Mouse (Mus musculus) CH12.LX (cell line): ENCODE measurements around the gene Frmd4a. TPM values are rescaled to one million over a fixed set of nuclear protein-coding genes. Genes with fewer than 3 reads are reported as not detected.
A peak's percentile ranks its signal among the peaks of the same experiment; 100 is the strongest.

Source experiments
- DNase-seq: peaks from one replicate; pipeline ENCODE4 v3.0.0-alpha.2; 2013; ENCODE audit errors: extremely low read depth
- H3K27ac ChIP-seq: 2 replicates; pipeline ENCODE4 v1.5.1; 2012; ENCODE audit warnings: low read depth, mild to moderate bottlenecking, control low read depth, moderate library complexity; ENCODE audit not compliant: insufficient read depth
- H3K27me3 ChIP-seq: replicated peaks from 2 replicates; pipeline ENCODE3; 2012; ENCODE audit warnings: inconsistent platforms
- H3K36me3 ChIP-seq, 2 experiments: replicated peaks in 1 of 2; 2 replicates each; pipeline versions ENCODE3 to v1.6.1; 2012; ENCODE audit warnings: inconsistent platforms in 1 of 2, low read length in 1 of 2, mild to moderate bottlenecking in 1 of 2, mixed read lengths in 1 of 2, moderate library complexity in 1 of 2; ENCODE audit not compliant: control insufficient read depth in 1 of 2, insufficient read depth in 1 of 2
- H3K4me1 ChIP-seq, 2 experiments: 2 replicates each; pipeline ENCODE4 v1.6.1; 2012; ENCODE audit warnings: inconsistent platforms in 1 of 2, moderate library complexity in 1 of 2; ENCODE audit not compliant: insufficient read depth in 2 of 2, control insufficient read depth in 1 of 2
- H3K4me2 ChIP-seq: 2 replicates; pipeline ENCODE4 v1.6.1; 2012; ENCODE audit warnings: low read depth, mild to moderate bottlenecking, control low read depth; ENCODE audit not compliant: poor library complexity, insufficient read depth, severe bottlenecking
- H3K4me3 ChIP-seq, 3 experiments: fragments of 150-350 bp in 1 of 3; sonication (generic) in 1 of 3; replicated peaks in 1 of 3; 2 replicates each; pipeline versions ENCODE3 to v1.5.1; 2011 to 2012; ENCODE audit warnings: low read depth in 2 of 3, low read length in 2 of 3, mild to moderate bottlenecking in 2 of 3, moderate library complexity in 2 of 3, control low read depth in 1 of 3, improper control_type of control experiment in 1 of 3, inconsistent platforms in 1 of 3, mixed read lengths in 1 of 3; ENCODE audit not compliant: poor library complexity in 1 of 3
- H3K79me2 ChIP-seq: replicated peaks from 2 replicates; pipeline ENCODE4 v1.6.1; 2012; ENCODE audit warnings: mild to moderate bottlenecking, moderate library complexity; ENCODE audit not compliant: control insufficient read depth, poor library complexity, insufficient read depth, severe bottlenecking; ENCODE audit errors: extremely low read depth
- H3K9ac ChIP-seq: 2 replicates; pipeline ENCODE4 v1.6.1; 2012; ENCODE audit warnings: low read depth, mild to moderate bottlenecking, control low read depth, moderate library complexity; ENCODE audit not compliant: insufficient read depth
- H3K9me3 ChIP-seq: replicated peaks from 2 replicates; pipeline ENCODE3; 2012; ENCODE audit warnings: low read length, inconsistent platforms, mixed read lengths
- BHLHE40 ChIP-seq: IDR thresholded peaks from 2 replicates; pipeline ENCODE4 v1.6.1; 2011; ENCODE audit warnings: mild to moderate bottlenecking, low read depth, low read length, improper control_type of control experiment
- CHD2 ChIP-seq: IDR thresholded peaks from 2 replicates; pipeline ENCODE4 v1.6.1; 2011; ENCODE audit warnings: low read length, improper control_type of control experiment
- ELF1 ChIP-seq: IDR thresholded peaks from 2 replicates; pipeline ENCODE4 v1.6.1; 2014; ENCODE audit warnings: low read depth, mild to moderate bottlenecking, inconsistent platforms, low read length, improper control_type of control experiment
- EP300 ChIP-seq: IDR thresholded peaks from 2 replicates; pipeline ENCODE4 v1.6.1; 2011; ENCODE audit warnings: low read length, improper control_type of control experiment
- ETS1 ChIP-seq: conservative IDR thresholded peaks from 2 replicates; pipeline ENCODE4 v1.6.1; 2012; ENCODE audit warnings: low read depth, mild to moderate bottlenecking, inconsistent platforms, low read length, improper control_type of control experiment, moderate library complexity
- IRF4 ChIP-seq: IDR thresholded peaks from 2 replicates; pipeline ENCODE4 v1.6.1; 2014; ENCODE audit warnings: low read depth, mild to moderate bottlenecking, inconsistent platforms, low read length, improper control_type of control experiment
- JUN ChIP-seq: IDR thresholded peaks from 2 replicates; pipeline ENCODE4 v1.6.1; 2011; ENCODE audit warnings: low read depth, mild to moderate bottlenecking, low read length, improper control_type of control experiment, moderate library complexity; ENCODE audit not compliant: insufficient read depth
- MAFK ChIP-seq: IDR thresholded peaks from 2 replicates; pipeline ENCODE4 v1.6.1; 2011; ENCODE audit warnings: low read length, improper control_type of control experiment; ENCODE audit not compliant: insufficient replicate concordance
- MAX ChIP-seq: IDR thresholded peaks from 2 replicates; pipeline ENCODE4 v1.6.1; 2011; ENCODE audit warnings: low read length, improper control_type of control experiment
- MAZ ChIP-seq: IDR thresholded peaks from 2 replicates; pipeline ENCODE4 v1.6.1; 2012; ENCODE audit warnings: low read depth, mild to moderate bottlenecking, inconsistent platforms, low read length, improper control_type of control experiment, moderate library complexity
- MXI1 ChIP-seq: IDR thresholded peaks from 2 replicates; pipeline ENCODE4 v1.6.1; 2011; ENCODE audit warnings: mild to moderate bottlenecking, low read depth, low read length, improper control_type of control experiment
- MYC ChIP-seq: IDR thresholded peaks from 2 replicates; pipeline ENCODE4 v1.6.1; 2011; ENCODE audit warnings: low read depth, mild to moderate bottlenecking, improper control_type of control experiment, low read length
- PAX5 ChIP-seq: IDR thresholded peaks from 2 replicates; pipeline ENCODE4 v1.6.1; 2012; ENCODE audit warnings: low read length, inconsistent platforms, mixed read lengths
- POLR2AphosphoS2 ChIP-seq: IDR thresholded peaks from 2 replicates; pipeline ENCODE4 v1.6.1; 2011; ENCODE audit warnings: low read depth, low read length, improper control_type of control experiment
- RCOR1 ChIP-seq: conservative IDR thresholded peaks from 2 replicates; pipeline ENCODE4 v1.6.1; 2012; ENCODE audit warnings: low read depth, mild to moderate bottlenecking, inconsistent platforms, low read length, improper control_type of control experiment
- SMC3 ChIP-seq: IDR thresholded peaks from 2 replicates; pipeline ENCODE4 v1.6.1; 2011; ENCODE audit warnings: low read depth, low read length, improper control_type of control experiment
- TBP ChIP-seq: conservative IDR thresholded peaks from 2 replicates; pipeline ENCODE4 v1.6.1; 2011; ENCODE audit warnings: low read depth, low read length, improper control_type of control experiment
- ZKSCAN1 ChIP-seq: IDR thresholded peaks from 2 replicates; pipeline ENCODE4 v1.6.1; 2012; ENCODE audit warnings: low read depth, inconsistent platforms, low read length, improper control_type of control experiment, borderline replicate concordance
- ZNF384 ChIP-seq: IDR thresholded peaks from 2 replicates; pipeline ENCODE4 v1.6.1; 2012; ENCODE audit warnings: low read depth, low read length, improper control_type of control experiment, inconsistent platforms
- dilution Hi-C: fragments of 300-500 bp; cut with MboI; formaldehyde crosslinking; loops from 2 replicates; pipeline ENCODE4 v1.14.3; 2020; ENCODE audit warnings: low sequenced_read_pairs; ENCODE audit not compliant: extremely low pct_unique_long_range_greater_than_20kb, extremely low pct_ligation_motif_present
- in situ Hi-C: fragments of 300-500 bp; cut with MboI; formaldehyde crosslinking; loops from 3 replicates; pipeline ENCODE4 v1.14.3; 2019; ENCODE audit warnings: low sequenced_read_pairs, low pct_ligation_motif_present, low pct_unique_long_range_greater_than_20kb, mixed read lengths
- polyA plus RNA-seq: library from polyadenylated mRNA; unstranded; fragments of >175 nt; gene quantifications from 2 replicates; pipeline ENCODE4 v1.2.1, GENCODE M21; 2012; ENCODE audit warnings: low read depth; ENCODE audit not compliant: insufficient read length
- total RNA-seq, 2 experiments: library from RNA; depleted of rRNA; stranded (reverse); fragments of 300-350 nt in 1 of 2; fragments of >200 nt in 1 of 2; gene quantifications; 2 replicates each; pipeline ENCODE4 v1.2.3; 2012 to 2014

The Frmd4a gene
- total and polyA plus RNA-seq, 3 experiments, result 0.13 to 2.0 (median 0.32) TPM

DNA sequence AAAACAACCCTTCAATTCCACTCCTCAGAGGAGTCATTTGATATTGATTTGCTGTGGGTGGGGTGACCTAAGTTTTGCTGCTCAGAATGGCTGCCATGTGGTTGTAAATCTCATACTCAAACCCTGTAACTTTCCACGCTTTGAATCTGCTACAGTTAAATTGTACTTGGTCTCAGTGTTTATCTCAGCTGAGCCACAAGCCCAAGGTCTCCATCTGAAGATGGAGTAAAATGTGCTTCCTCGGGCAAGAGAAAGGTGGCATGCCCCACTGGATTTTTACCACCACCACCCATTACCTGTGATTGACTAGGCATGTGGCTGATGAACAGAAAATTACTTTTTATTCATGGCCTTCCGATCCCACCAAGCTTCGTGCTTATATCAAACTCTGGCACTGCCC lies 488.2 kb downstream of the Frmd4a start:
- H3K9me3 ChIP-seq, result no peaks in the 10 kb centered on the region
- H3K27me3 ChIP-seq, result no peaks in the 10 kb centered on the region
- no peak overlapping the region for H3K4me2 ChIP-seq
- no peak overlapping the region for H3K27ac ChIP-seq
- TF ChIP-seq CHD2 (no peak), SMC3 (no peak), MAZ (no peak), ZNF384 (no peak), MAFK (no peak)
- no peak for DNase-seq
- no peaks in the 10 kb centered on the region for H3K79me2 ChIP-seq
- dilution Hi-C loops, result no loop called here
- H3K9ac ChIP-seq, result no peak overlapping the region
- no peak overlapping the region for H3K4me3 ChIP-seq
- H3K36me3 ChIP-seq, result no peaks in the 10 kb centered on the region
- in situ Hi-C loops, result loop anchor here (10.0 kb wide), 1 partner anchor 99 kb away; no protein-coding TSS in a partner anchor
- H3K4me1 ChIP-seq, result peaks cover 3 to 7% of the 10 kb centered on the region in 2 experiments; a peak in 1 of 4 replicates

DNA sequence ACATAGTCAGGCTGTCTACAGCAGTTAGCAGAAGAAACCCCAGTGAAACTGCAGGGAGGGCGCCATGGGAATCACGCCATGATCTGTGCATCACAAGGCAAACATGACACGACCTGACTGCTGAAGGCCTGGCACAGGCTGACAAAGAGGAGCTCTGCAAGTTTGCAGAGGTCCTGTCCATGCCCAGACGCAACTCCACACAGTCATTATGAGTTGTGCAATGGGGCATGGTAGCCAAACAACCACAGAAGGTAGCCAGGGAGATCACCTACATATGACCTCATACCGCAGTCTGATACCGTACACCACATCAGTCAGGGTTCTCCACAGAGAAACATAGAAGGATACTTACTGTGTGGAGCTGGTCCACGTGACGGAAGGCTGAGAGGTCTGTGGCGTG lies 489.1 kb downstream of the Frmd4a start:
- H3K27ac ChIP-seq, result no peak overlapping the region
- no peak for DNase-seq
- no peaks in the 10 kb centered on the region for H3K79me2 ChIP-seq
- no peaks in the 10 kb centered on the region for H3K27me3 ChIP-seq
- TF ChIP-seq MYC (no peak), MAX (no peak), MAZ (no peak), BHLHE40 (peak; percentile 42; the same call in 1 of the 2 replicates)
- no peaks in the 10 kb centered on the region for H3K9me3 ChIP-seq
- no peaks in the 10 kb centered on the region for H3K36me3 ChIP-seq
- H3K4me3 ChIP-seq, result no peak overlapping the region
- H3K4me1 ChIP-seq, result peaks cover 3% of the 10 kb centered on the region in 2 experiments; a peak in 1 of 4 replicates
- in situ Hi-C loops, result loop anchor here (10.0 kb wide), 1 partner anchor 98 kb away; no protein-coding TSS in a partner anchor
- H3K4me2 ChIP-seq, result no peak overlapping the region
- dilution Hi-C loops, result no loop called here
- H3K9ac ChIP-seq, result no peak overlapping the region

DNA sequence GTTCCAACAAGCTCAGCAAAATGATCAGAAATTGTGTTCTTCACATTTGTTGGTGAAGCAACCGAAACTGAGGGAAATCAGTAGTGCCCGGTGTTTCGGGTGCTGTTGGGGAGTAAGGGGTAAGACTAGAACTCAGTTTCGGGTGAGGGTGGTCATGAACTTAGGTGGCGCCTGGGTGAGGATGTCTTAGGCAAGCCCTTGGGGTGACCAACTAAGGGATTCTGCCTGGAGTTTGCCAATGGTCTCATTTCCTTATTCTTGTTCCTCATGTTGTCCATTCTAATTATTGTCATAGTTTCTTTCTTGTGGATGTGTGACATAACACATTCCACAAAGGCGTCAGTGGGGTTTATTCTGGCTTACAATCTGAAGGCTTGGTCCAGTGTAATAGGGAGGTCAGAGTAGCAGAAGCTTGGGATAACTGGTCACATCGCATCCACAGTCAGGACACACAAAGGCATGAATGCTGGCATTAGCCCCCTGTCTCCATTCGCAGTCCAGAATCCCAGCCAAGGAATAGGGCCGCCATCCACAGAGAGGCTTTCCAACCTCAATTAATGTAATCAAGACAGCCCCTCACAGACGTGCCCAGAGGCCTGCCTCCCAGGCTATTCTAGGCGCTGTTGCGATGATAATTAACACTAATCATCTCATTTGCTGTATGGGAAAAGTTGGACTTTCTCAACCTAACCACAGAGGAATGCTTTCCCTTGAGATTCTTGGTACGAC lies 490.5 kb downstream of the Frmd4a start:
- Histone ChIP-seq H3K27ac (no peak overlapping the region), H3K9me3 (no peaks in the 10 kb centered on the region), H3K4me2 (no peak overlapping the region), H3K27me3 (no peaks in the 10 kb centered on the region), H3K9ac (no peak overlapping the region), H3K4me1 (0 out of 4 replicates have a peak, but pooled peaks cover 0 to 3% of the 10 kb centered on the region in 2 experiments), H3K4me3 (no peak overlapping the region), H3K36me3 (no peaks in the 10 kb centered on the region), H3K79me2 (no peaks in the 10 kb centered on the region)
- in situ Hi-C loops, result loop anchor here (10.0 kb wide), 1 partner anchor 97 kb away; no protein-coding TSS in a partner anchor
- no peak for DNase-seq
- no peak for TF ChIP-seq IRF4
- no peak for TF ChIP-seq MYC
- no peak for TF ChIP-seq ELF1
- TF ChIP-seq ZNF384, result no peak
- TF ChIP-seq PAX5, result no peak
- no peak for TF ChIP-seq TBP
- TF ChIP-seq POLR2AphosphoS2, result no peak
- no peak for TF ChIP-seq RCOR1
- TF ChIP-seq EP300, result no peak
- no peak for TF ChIP-seq JUN
- no peak for TF ChIP-seq ZKSCAN1
- TF ChIP-seq MXI1, result no peak
- TF ChIP-seq ETS1, result no peak
- dilution Hi-C loops, result no loop called here
